Mouse (Mus musculus) urinary bladder, postnatal 36 days (tissue): ENCODE results near the gene Meis1.

ENCODE experiments used
- DNase-seq, 2 experiments: peaks; one replicate each; pipeline ENCODE4 v3.0.0; 2022; ENCODE audit warnings: low spot score in 2 of 2, mixed read lengths in 1 of 2

The Meis1 gene

DNA sequence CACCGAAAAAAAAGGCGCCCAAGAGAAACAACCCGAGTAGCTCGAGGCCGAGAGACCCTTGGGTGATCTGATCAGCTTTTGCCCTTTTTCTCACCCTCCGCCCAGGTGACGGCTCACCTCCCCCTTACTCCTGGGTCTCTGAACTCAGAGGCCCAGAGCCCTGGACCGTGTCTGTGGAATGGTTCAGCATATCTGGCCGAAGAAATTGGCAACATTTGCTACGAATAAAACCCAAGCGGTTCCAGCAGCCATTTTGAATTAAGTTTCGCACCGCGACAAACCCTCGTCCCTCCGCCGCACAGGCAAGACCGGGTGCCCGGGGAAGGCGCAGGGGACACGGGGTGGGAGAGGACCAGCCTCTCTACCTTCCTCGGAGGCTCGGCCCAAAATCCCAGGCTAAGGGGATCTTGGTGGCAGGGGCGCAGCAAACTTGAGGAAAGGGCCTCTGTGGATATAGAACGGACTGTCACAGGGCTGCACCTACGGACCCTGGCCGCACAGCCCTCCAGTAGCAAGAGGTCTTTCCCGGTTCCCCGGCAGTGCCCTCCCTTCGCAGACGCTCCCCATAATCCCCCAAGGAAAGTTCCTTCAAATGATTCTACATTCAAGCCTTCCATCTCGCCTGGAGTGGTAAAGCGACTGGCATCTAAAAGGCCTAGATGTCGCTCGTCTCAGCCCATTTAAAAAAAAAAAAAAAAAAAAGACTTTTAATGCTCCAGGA, 4.2 kb downstream of the Meis1 start:
- DNase-seq = peak in 1 of 2 experiments; percentile 43

DNA sequence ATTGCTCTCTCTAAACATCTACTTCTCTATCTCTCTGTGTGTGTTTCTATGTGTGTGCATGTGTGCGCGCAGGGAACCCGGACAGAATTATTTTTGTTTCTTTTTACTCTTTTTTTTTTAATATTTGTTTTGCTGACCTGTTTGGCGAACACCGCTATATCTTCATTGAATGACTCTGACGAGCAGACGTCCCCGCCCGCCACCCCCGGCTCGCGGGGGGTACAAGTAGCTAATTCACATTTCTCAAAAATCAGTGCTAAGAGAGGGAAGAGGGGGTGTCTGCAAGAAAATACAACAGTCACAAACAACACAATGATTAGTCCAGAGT, 4.7 kb downstream of the Meis1 start:
- no peak for DNase-seq

DNA sequence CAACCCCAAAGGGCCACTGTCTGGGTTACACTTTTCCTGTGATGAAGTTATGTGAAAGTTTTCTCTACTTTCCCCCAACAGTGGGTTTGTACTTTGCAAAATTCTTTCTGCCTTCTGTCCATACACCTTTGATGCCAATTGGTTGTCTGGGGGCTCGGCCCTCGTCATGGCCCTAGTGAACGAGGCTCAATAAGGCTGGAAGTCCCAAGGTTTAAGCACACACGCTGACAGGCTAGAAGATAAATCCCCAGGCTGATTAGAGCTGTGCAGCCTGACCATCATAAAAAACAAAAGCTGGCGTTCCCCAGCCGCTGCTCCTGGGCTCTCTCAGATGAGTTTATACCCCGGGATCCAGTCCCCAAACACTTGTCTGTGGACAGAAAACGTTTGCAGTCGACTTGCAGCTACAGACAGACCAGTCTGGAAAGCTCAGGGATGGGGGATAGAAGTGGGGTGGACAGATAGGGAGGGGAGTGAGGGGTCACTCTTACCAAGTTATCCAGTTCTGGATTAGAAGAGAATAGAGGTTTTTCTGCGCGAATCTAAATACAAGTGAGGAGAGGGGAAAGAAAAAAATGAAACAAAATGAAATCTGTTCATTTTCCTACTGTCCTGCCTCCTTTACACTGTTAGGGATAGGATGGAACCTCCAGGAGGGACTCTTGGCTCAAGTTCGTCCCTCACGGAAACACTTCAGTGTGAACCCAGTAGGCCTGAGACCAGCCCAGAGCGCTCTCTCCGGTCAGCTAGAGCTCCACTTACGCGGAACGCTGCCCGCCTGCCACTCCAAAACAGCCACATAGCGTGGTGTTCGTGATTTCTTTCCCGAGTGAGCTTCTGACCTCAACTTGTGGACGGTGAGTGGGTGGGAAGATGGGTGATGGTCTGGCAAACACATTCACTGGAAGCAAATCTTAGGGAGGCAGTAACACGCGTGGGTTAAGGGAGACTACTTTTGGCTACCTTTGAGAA, 5.4 kb downstream of the Meis1 start:
- DNase-seq = peak; percentile 47 to 52

DNA sequence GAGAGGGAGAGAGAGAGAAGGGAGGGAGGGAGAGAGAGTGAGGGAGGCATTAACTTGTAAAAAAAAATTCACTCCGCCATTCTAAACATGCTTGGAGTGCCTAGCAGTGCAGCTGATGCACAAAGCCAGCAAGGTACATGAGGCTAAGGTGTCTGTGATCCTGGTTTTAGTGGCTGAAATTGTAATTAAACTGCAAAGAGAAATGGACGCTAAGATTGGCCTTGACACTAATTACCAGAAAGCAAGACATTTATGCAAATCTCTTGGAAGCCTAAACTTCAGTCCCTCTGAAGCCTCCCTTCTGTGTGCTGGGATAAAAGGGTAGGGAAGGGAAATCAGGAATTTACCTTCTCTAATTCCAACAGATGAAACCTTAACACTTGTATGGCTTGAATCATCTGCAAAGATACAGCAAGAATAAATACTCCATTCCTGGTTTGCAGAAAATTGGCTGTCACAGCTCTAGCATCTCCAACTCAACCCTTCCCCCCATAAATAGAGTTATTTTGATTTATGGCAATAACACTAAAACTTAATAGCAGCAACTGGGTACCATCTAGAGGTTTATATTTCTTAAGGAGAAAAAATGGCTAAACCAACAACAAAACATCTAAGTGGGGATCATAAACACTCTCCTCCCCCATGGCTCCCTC, 6.2 kb downstream of the Meis1 start:
- DNase-seq = no peak

GRCm38 (mm10) chr11:19012001-19012400, 6.8 kb downstream of the Meis1 start:
- DNase-seq = no peak

GRCm38 (mm10) chr11:19011108-19011805, 7.5 kb downstream of the Meis1 start:
- DNase-seq = no peak

- DNase-seq = no peak
Measured at GRCm38 (mm10) chr11:19010396-19010811, 8.4 kb downstream of the Meis1 start.

GRCm38 (mm10) chr11:19009536-19010395, 9.0 kb downstream of the Meis1 start:
- DNase-seq = no peak

DNA sequence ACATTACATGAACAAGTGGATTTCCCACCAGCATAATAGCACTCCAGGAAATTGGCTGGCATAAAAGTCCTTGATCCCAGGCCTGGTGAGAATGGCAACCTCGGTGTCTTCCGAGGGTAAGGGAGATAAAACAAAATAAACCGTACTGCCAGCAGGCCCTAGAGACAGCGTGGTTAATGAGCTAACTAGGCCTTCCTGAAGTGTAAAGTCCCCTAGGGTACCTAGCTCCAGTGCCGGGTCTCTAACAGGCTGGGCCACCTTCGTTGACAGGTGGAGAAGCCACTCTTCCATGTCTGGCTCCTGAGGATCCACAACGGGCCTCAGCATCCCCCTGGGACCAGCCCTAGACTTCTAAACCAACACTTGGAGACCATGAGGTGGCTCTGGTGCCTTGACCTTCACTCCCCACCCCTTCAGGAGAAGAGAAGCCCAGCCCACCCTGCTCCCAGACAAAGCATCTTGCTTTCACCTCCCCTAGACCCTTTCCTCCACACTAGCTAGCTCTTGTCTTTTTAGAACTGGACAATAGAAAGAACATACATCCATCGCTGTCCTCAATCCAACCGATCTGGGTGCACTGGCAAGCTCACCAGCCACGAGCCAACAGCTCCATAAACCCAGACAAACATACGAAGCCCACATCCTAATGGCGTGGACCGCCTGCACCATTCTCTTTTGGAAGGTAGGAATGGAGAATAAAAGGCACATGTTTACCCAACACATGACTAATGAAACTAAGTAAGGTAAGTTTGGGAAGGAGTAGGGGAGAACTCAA, 10.0 kb downstream of the Meis1 start:
- DNase-seq = no peak

- no peak for DNase-seq
Measured at GRCm38 (mm10) chr11:19007541-19008424, 11.0 kb downstream of the Meis1 start.

DNA sequence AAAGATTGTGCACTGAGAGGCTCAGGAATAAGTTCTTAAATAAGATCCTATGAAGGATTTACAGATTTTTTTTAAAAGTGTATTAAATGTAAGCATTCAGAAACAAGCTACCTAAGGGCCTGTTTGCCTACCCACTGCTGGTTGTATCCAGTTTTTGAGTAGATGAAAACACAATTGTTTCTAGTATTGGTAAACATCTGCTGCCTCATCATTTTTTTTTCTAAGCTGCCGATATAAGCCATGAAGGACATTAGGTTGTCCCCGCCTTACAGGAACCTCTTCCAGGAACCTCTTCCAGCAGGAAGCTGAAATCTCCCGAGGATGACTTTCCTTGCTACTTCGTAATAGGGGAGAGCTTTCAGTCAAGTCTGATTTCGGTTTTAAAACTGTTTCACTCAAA, 11.7 kb downstream of the Meis1 start:
- DNase-seq = no peak

DNA sequence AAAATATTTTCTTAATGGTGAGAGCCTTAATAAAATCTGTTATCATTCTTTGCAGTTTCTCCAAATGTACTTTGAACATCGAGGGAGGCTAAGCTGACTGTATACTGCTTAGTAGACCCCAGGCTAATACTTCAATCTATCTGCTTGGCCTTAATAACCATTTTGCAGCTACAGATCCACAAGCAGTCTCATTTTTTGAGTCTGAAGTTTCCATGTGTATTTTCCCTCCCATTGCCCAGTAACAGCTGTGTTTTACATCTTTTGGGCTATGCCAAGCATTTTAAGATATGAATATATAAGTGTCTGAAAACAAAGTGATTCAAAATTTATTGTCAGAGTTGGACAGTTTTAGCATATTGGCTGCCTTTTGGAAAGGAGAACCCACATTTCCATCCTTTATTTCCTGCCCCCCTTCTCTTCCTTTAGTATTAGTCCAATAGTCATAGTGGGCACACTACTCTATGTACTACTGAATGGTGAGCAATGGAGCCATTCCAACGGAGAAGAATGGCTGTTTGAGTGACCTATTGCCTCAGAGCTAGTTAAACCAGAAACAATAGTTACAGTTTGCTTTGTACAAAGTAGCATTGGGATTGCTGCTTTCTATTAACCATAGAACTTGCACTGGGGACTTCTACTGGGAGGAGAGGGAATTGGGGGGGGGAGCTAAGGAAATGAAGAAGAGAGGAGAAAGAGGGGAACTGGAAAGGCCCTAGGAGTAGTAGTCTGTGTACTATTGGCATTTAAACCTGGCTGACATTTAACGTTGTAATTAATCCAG, 12.7 kb downstream of the Meis1 start:
- no peak for DNase-seq

DNA sequence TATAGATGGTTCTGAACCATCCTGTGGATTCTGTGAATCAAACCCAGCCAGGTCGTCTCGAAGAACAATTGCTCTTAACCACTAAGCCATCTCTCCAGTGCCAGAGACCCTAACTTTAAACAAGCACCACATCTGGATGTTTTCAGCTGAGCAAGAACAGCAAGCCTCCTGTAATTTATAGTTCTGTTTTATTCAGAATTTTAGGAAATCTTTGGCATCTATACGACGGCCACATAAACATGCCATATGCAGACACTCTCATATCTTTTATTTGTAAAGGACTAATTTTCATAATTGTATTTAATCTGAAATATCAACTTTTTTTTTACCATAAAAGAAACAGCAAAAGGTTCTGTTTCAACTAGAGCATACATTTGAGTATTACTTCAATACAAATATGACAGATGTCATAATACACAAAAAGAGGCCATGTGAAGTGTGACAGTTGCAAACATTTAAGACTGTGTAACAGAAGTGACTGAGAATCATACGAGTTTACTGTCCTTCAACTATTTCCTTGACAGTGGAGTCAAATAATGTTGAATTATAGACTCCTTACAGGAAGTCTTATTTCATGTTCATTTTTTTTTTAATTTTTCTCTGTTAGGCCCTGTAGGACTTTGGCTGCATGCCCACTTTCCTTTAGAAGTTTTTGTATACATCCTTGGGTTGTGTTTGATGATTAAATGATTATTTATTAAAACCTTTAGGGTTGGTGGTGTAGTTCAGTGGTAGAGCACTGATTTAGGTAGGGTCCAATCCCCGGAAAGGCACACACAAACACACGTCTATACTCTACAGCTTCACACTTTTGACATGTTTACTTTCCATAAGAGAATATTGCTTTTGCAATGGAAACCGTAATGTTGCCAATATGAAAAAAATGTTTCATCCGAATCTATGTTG, 13.5 kb downstream of the Meis1 start:
- no peak for DNase-seq

DNA sequence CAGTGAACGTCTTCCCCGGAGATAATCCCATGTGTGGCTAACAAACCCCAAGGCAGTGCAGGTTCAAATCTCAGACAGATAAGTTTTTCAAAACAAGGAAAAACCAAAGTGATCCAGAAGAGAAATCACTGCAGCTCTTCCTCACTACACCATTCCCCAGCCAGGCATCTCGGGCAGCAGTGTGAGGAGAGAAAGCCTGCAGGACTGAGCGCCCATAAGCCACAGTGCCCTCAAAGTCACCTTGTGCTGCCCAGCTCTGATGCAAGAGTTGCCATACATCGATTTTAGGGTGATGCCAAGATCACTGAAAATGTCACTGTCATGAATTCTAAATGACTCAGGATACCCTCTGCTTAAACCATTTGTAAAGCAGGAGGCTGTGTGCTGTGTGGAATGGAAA, 15.7 kb downstream of the Meis1 start:
- no peak for DNase-seq

DNA sequence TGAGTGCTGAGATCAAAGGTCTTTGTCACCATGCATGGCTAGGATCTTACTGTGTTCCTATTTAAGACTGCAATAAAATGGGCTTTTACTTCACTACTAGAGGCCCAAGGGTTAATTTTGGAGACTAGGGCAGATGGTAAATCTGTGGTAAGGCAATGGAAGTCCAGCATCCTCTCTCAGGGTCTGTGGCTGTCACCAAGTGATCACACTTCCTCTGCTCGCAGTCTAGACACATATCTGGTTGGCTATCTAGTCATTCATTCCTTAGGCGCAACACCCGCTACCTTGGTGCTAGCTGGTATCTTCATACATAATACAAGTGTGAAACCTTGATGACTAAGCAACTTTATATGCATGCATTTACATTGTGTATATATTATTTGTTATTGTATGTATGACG, 22.0 kb downstream of the Meis1 start:
- DNase-seq = no peak

DNA sequence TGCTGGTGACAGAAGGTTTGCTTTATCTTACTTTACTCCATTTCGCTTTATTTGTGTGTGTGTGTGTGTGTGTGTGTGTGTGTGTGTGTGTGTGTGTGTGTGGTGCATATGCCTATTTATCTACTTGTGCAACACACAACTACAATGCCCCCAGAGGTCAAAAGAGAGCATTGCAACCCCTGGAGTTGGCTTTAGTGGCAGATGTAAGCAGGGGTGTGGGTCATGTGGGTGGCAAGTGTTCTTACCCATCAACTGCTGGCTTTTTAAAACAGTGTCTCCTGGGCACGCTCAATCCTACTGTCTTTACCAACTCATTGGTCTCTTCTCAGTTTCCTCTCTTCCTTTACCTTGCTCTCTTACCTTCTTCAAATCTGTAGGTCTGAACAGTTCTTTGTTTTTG, 22.5 kb downstream of the Meis1 start:
- DNase-seq = no peak

GRCm38 (mm10) chr11:18992796-18993195, 26.0 kb downstream of the Meis1 start:
- no peak for DNase-seq
